Comparison of ENCODE assay signal across 12 mouse cellular contexts in the genomic region with DNA sequence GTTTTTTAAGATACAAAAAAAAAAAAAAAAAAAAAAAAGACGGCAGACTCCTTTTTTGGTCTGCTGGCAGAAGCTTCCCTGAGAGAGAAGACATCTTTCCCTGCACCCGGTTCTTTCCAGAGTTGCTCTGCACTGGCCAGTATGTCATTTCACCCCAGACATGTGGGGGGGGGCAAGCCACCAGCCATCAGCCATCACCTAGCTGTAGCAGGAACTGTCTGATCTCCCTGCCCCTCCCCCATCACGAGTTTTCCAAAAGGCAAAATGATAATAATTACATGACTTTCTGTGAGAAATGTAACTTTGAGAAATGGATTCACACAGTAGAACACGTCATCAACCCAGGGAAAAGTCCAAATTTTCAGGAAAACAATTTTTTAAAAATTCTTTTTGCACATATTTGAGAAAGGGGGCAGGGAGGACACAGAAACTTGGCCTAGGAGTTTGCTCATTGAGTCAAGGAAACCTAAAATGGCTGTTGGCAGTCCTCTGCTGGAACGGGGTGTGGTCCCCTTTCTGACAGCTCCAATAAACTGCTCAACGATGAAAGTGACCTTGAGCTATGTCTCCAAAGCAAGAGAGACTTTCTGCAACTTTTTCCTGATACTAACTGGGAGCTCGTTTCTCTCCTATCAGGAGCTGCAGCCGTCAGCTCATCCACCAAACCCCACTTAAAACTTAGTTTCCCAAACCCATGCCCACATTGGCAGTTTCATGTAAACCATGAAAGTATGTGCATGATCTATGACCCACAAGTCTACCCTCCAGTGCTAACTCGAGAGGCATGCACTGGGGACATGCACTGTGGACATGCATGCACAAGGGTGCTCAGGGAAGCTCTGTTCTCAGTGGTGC. TPM values are rescaled to one million over a fixed set of nuclear protein-coding genes. Genes with fewer than 3 reads are reported as not detected.
DNase-seq lines count a peak whose midpoint lies in the region; ATAC-seq and TF ChIP-seq lines count a peak whose summit lies in the region.
"Had no signal": no experiment of that assay in that cellular context is flagged by ENCODE, and none has a peak within 500 bp of the region (broad histone marks: within the 10 kb centered on the region; RNA-seq: fewer than 3 reads in every experiment).

No protein-coding gene starts in this region.

- no peak for TF ChIP-seq CTCF in heart, adult 2 months (IDR thresholded peaks at IDR 0.05)

- intact Hi-C loops in heart, adult 2 months (cut with DNase I) = no loop called here

- H3K9me3 ChIP-seq in heart, embryonic 10.5 days = no peaks in the 10 kb centered on the region
- no peaks in the 10 kb centered on the region for H3K9me3 ChIP-seq in intestine, embryonic 16.5 days (ENCODE audit: control insufficient read depth, low read length)

- DNase-seq in heart, adult 2 months = peak; percentile 31
- no peak for DNase-seq in heart, embryonic 10.5 days (ENCODE audit: low spot score)
- DNase-seq in gastrocnemius, adult 8-10 months (ENCODE audit: low spot score in 2 of 2) = peak; percentile 29 to 34
- DNase-seq in lung, postnatal 4 days = peak; percentile 78 to 88
- no peak for DNase-seq in ovary, postnatal 10 days (ENCODE audit: low spot score)
- DNase-seq: cerebellum, adult 11-12 months; kidney, adult 11 months; thymus, postnatal 14 days had no signal

- no peak overlapping the region for H3K4me2 ChIP-seq in intestine, embryonic 16.5 days (ENCODE audit: low read depth, low read length)

- no peak overlapping the region for H3K4me3 ChIP-seq in heart, adult 2 months
- H3K4me3 ChIP-seq in heart, embryonic 10.5 days = no peak overlapping the region
- no peak overlapping the region for H3K4me3 ChIP-seq in intestine, embryonic 16.5 days (ENCODE audit: low read length)
- H3K4me3 ChIP-seq: myocyte had no signal

- 56% methylated on average over 9 of the region's 9 CpGs for WGBS in heart, adult 2 months
- WGBS in heart, embryonic 10.5 days = 70% methylated on average over 9 of the region's 9 CpGs
- WGBS in intestine, embryonic 16.5 days = 66% methylated on average over 9 of the region's 9 CpGs

- no peak overlapping the region; the same call in 1 of the 2 replicates for H3K27ac ChIP-seq in heart, adult 2 months
- H3K27ac ChIP-seq in heart, embryonic 10.5 days = no peak overlapping the region
- H3K27ac ChIP-seq in intestine, embryonic 16.5 days (ENCODE audit: low read length) = peak overlapping the region; percentile 46

- no peak overlapping the region for H3K9ac ChIP-seq in heart, adult 2 months (ENCODE audit: low read depth, low read length)
- no peak overlapping the region for H3K9ac ChIP-seq in intestine, embryonic 16.5 days (ENCODE audit: low read depth, low read length)

- no peaks in the 10 kb centered on the region for H3K27me3 ChIP-seq in heart, adult 2 months (ENCODE audit: control insufficient read depth, insufficient read depth, low read length)
- H3K27me3 ChIP-seq in heart, embryonic 10.5 days (ENCODE audit: insufficient read depth, poor library complexity, severe bottlenecking) = no peaks in the 10 kb centered on the region
- H3K27me3 ChIP-seq in intestine, embryonic 16.5 days (replicated peaks; ENCODE audit: control insufficient read depth, insufficient read depth, low read length) = no peaks in the 10 kb centered on the region

- no peak for TF ChIP-seq EP300 in heart, adult 2 months (IDR thresholded peaks at IDR 0.05; ENCODE audit: insufficient read depth, low read depth, low read length)

- H3K79me2 ChIP-seq in heart, adult 2 months (replicated peaks; ENCODE audit: control insufficient read depth, insufficient read depth, low read length) = no peaks in the 10 kb centered on the region

- H3K4me1 ChIP-seq in heart, adult 2 months (ENCODE audit: control insufficient read depth, insufficient read depth, low read length) = peaks cover 6% of the 10 kb centered on the region
- H3K4me1 ChIP-seq in heart, embryonic 10.5 days = peaks cover 9% of the 10 kb centered on the region; the same call in 1 of the 2 replicates
- peaks cover 26% of the 10 kb centered on the region for H3K4me1 ChIP-seq in intestine, embryonic 16.5 days (ENCODE audit: control insufficient read depth, insufficient read depth, low read length)

- H3K36me3 ChIP-seq in heart, adult 2 months (ENCODE audit: control insufficient read depth, insufficient read depth, low read length) = no peaks in the 10 kb centered on the region
- no peaks in the 10 kb centered on the region for H3K36me3 ChIP-seq in heart, embryonic 10.5 days
- H3K36me3 ChIP-seq in intestine, embryonic 16.5 days (ENCODE audit: control insufficient read depth, insufficient read depth, low read length) = no peaks in the 10 kb centered on the region

- peak; percentile 54; the same call in 1 of the 2 replicates for ATAC-seq in intestine, embryonic 16.5 days
- ATAC-seq in CD4-positive, CD25-positive, alpha-beta regulatory T cell, adult 4 months = no peak
- ATAC-seq in activated CD4-positive, CD25-positive, alpha-beta regulatory T cell, adult 4 months = no peak

- TF ChIP-seq POLR2A in heart, adult 2 months (IDR thresholded peaks at IDR 0.05; ENCODE audit: insufficient read depth, low read depth, low read length) = no peak

RNA-seq across cellular contexts. Expression of a gene that starts 27.5 kb away (rescaled TPM):
- total RNA-seq in heart, adult 2 months (2021) = 1 to 10 TPM; 6.5 to 8.7 TPM
- 5.9 and 7.2 TPM in 2 replicates for polyA plus RNA-seq in heart, adult 2 months (2012; rRNA removed)
- polyA plus RNA-seq in heart, embryonic 10.5 days (2016; fragmentation: Nextera tagmentation; extraction: Ambion mirVana) = 12.5 and 20.4 TPM in 2 replicates
- 1 to 10 TPM; 1.3 to 1.7 (median 1.6) TPM for total RNA-seq in gastrocnemius, adult 8-10 months (2022)
- 5.8 and 7.0 TPM in 2 replicates for polyA plus RNA-seq in intestine, embryonic 16.5 days (2015; fragmentation: Nextera tagmentation; extraction: Ambion mirVana)
- 1 to 10 TPM in 1 of 2 experiments, under 1 TPM in 1; 0.25 to 1.1 TPM for polyA plus RNA-seq in CD4-positive, CD25-positive, alpha-beta regulatory T cell, adult 4 months (2017; shearing (Covaris generic))
- polyA plus RNA-seq in activated CD4-positive, CD25-positive, alpha-beta regulatory T cell, adult 4 months (2017; shearing (Covaris generic)) = under 1 TPM; 0.70 to 0.93 TPM

RNA-seq across cellular contexts. Expression of a gene that starts 27.7 kb away (rescaled TPM):
- 10 to 100 TPM; 51.5 to 52.0 TPM for total RNA-seq in heart, adult 2 months (2021)
- polyA plus RNA-seq in heart, adult 2 months (2012; rRNA removed) = 11.4 and 19.4 TPM in 2 replicates
- 93.8 and 103 TPM in 2 replicates for polyA plus RNA-seq in heart, embryonic 10.5 days (2016; fragmentation: Nextera tagmentation; extraction: Ambion mirVana)
- total RNA-seq in gastrocnemius, adult 8-10 months (2022) = 10 to 100 TPM; 19.6 to 25.1 (median 21.2) TPM
- polyA plus RNA-seq in intestine, embryonic 16.5 days (2015; fragmentation: Nextera tagmentation; extraction: Ambion mirVana) = 73.1 and 83.0 TPM in 2 replicates
- polyA plus RNA-seq in CD4-positive, CD25-positive, alpha-beta regulatory T cell, adult 4 months (2017; shearing (Covaris generic)) = 10 to 100 TPM; 49.7 to 52.7 TPM
- 10 to 100 TPM; 31.8 to 38.0 TPM for polyA plus RNA-seq in activated CD4-positive, CD25-positive, alpha-beta regulatory T cell, adult 4 months (2017; shearing (Covaris generic))

Comparison
In these comparisons a context has a peak if more than half of its experiments do, and no peak if none do; other contexts are left out.
1. DNase-seq: peak in heart, adult 2 months (2 of 2), gastrocnemius, adult 8-10 months (2 of 2) and lung, postnatal 4 days (2 of 2); none in heart, embryonic 10.5 days (single experiment) and ovary, postnatal 10 days (single experiment).